Mouse (Mus musculus): ENCODE data around the gene Sertad3. TPM values are rescaled to one million over a fixed set of nuclear protein-coding genes. Genes with fewer than 3 reads are reported as not detected.

Gene Sertad3
- polyA plus RNA-seq, 1 experiment, result 9.9 TPM

DNA sequence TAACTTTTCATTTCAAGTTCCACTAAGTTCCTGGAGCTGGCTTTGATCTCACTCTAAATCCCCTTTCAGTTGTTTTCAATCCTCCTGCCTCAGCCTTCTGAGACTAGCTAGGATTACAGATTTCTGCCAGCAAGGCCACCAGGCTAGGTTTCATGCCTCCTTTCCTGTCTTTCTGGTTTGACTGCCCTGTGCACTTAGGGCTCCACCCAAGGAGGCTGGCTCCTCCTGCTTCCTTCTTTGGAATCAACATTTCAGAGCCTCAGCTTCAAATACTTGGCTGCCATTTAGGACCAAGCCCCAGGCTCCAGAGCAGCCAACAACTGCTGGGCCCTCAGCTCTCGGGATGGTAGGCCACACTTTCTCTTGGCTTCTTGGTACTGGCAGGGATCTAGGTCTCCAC, 47.0 kb downstream of the Sertad3 start:
- Histone ChIP-seq H3K4me3 (replicated peaks) (no peak overlapping the region), H3K27me3 (ENCODE audit: control insufficient read depth) (no peaks in the 10 kb centered on the region), H3K9me3 (ENCODE audit: control insufficient read depth, low read length) (peaks cover 12% of the 10 kb centered on the region), H3K36me3 (ENCODE audit: control insufficient read depth) (peaks cover 6% of the 10 kb centered on the region), H3K4me1 (ENCODE audit: control insufficient read depth) (peaks cover 27% of the 10 kb centered on the region)
- TF ChIP-seq TAL1 (IDR thresholded peaks at IDR 0.05; ENCODE audit: low read length) (no peak), GATA1 (IDR thresholded peaks at IDR 0.05; ENCODE audit: low read length) (no peak)

DNA sequence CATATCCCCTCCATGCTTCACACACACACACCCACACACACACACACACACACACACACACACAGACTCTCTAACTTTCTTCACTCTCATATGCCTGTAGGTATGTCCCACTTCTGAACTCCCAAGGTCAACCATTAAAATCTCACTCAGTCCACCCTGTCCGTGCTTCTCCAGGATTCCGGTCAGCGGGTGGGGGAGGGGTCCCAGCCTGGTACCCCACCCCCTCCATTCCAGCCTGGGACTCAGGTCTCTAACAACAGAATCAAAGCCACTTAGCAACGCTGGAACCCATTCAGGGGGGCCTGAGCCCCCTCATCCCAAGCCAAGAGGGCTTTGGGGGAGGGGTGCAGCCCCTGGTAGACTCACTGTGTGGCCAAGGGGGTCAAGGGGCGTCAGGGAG, 49.4 kb downstream of the Sertad3 start, which contains the start of gene Hipk4:
Gene Hipk4 (plus strand): TSS at position 301 of the 400 bp plus-strand sequence.
- Histone ChIP-seq H3K36me3 (ENCODE audit: control insufficient read depth) (peaks cover 6% of the 10 kb centered on the region), H3K9me3 (ENCODE audit: control insufficient read depth, low read length) (peaks cover 12% of the 10 kb centered on the region), H3K4me1 (ENCODE audit: control insufficient read depth) (peaks cover 47% of the 10 kb centered on the region), H3K27me3 (ENCODE audit: control insufficient read depth) (no peaks in the 10 kb centered on the region), H3K4me3 (replicated peaks) (no peak within 1 kb of the TSS)
- TF ChIP-seq TAL1 (IDR thresholded peaks at IDR 0.05; ENCODE audit: low read length) (no peak), GATA1 (IDR thresholded peaks at IDR 0.05; ENCODE audit: low read length) (no peak)

- no peak for TF ChIP-seq TAL1 (IDR thresholded peaks at IDR 0.05; ENCODE audit: low read length)
- TF ChIP-seq GATA1 (IDR thresholded peaks at IDR 0.05; ENCODE audit: low read length), result no peak
- Histone ChIP-seq H3K4me3 (replicated peaks) (no peak overlapping the region), H3K4me1 (ENCODE audit: control insufficient read depth) (peaks cover 48% of the 10 kb centered on the region), H3K27me3 (ENCODE audit: control insufficient read depth) (no peaks in the 10 kb centered on the region), H3K36me3 (ENCODE audit: control insufficient read depth) (peaks cover 12% of the 10 kb centered on the region), H3K9me3 (ENCODE audit: control insufficient read depth, low read length) (peaks cover 12% of the 10 kb centered on the region)
Measured at GRCm38 (mm10) chr7:27523805-27524204, 50.2 kb downstream of the Sertad3 start.

GRCm38 (mm10) chr7:27526039-27526827, 52.7 kb downstream of the Sertad3 start:
- H3K9me3 ChIP-seq (ENCODE audit: control insufficient read depth, low read length), result no peaks in the 10 kb centered on the region
- H3K4me3 ChIP-seq (replicated peaks), result peak overlapping the region; percentile 58
- H3K36me3 ChIP-seq (ENCODE audit: control insufficient read depth), result peaks cover 30% of the 10 kb centered on the region
- H3K4me1 ChIP-seq (ENCODE audit: control insufficient read depth), result peaks cover 55% of the 10 kb centered on the region
- no peaks in the 10 kb centered on the region for H3K27me3 ChIP-seq (ENCODE audit: control insufficient read depth)
- no peak for TF ChIP-seq TAL1 (IDR thresholded peaks at IDR 0.05; ENCODE audit: low read length)
- peak; percentile 84 for TF ChIP-seq GATA1 (IDR thresholded peaks at IDR 0.05; ENCODE audit: low read length)

Other genes with a start within 250 kb of the Sertad3 start
- gene Itpkc, start 245.1 kb upstream of the Sertad3 start, polyA plus RNA-seq (2012), result 0.12 TPM in 2 replicates
- gene Coq8b, start 240.7 kb upstream of the Sertad3 start, polyA plus RNA-seq (2012), result 2.7 and 2.8 TPM in 2 replicates
- gene Numbl, start 215.3 kb upstream of the Sertad3 start, polyA plus RNA-seq (2012), result 0.09 and 0.19 TPM in 2 replicates
- 0.01 and 0.03 TPM in 2 replicates for gene Ltbp4, start 136.1 kb upstream of the Sertad3 start, polyA plus RNA-seq (2012)
- gene Shkbp1, start 117.7 kb upstream of the Sertad3 start, polyA plus RNA-seq (2012), result 13.0 and 15.9 TPM in 2 replicates
- not detected in 2 replicates for gene Gm20479, start 116.3 kb upstream of the Sertad3 start, polyA plus RNA-seq (2012)
- gene Sptbn4, start 26.1 kb upstream of the Sertad3 start, polyA plus RNA-seq (2012), result 0.01 and 0.02 TPM in 2 replicates
- gene Blvrb, start 25.8 kb upstream of the Sertad3 start, polyA plus RNA-seq (2012), result 842 and 917 TPM in 2 replicates
- gene Sertad1, start 13.1 kb downstream of the Sertad3 start, polyA plus RNA-seq (2012), result 17.9 and 18.5 TPM in 2 replicates
- 0.41 TPM in 2 replicates for gene Prx, start 25.6 kb downstream of the Sertad3 start, polyA plus RNA-seq (2012)
- 0.27 and 0.38 TPM in 2 replicates for gene Hipk4, start 49.5 kb downstream of the Sertad3 start, polyA plus RNA-seq (2012)
- 19.1 and 24.1 TPM in 2 replicates for gene Pld3, start 79.5 kb downstream of the Sertad3 start, polyA plus RNA-seq (2012)
- gene 2310022A10Rik, start 79.5 kb downstream of the Sertad3 start, polyA plus RNA-seq (2012), result 6.6 and 8.3 TPM in 2 replicates
- 4.8 and 5.3 TPM in 2 replicates for gene Akt2, start 117.8 kb downstream of the Sertad3 start, polyA plus RNA-seq (2012)
- not detected in 2 replicates for gene Ttc9b, start 180.1 kb downstream of the Sertad3 start, polyA plus RNA-seq (2012)
- gene Map3k10, start 200.8 kb downstream of the Sertad3 start, polyA plus RNA-seq (2012), result 1.8 and 2.0 TPM in 2 replicates
- gene Zfp607b, start 215.6 kb downstream of the Sertad3 start, polyA plus RNA-seq (2012), result not detected in 2 replicates

All from erythroblast, embryonic 14.5 days (primary cell).